Mouse (Mus musculus) lung, postnatal 0 days (tissue): Measurements from ENCODE around the gene Sec22b. TPM values are rescaled to one million over a fixed set of nuclear protein-coding genes. Genes with fewer than 3 reads are reported as not detected.

ENCODE experiments used
- ATAC-seq: fragments of 200-750 bp; cut with Nextera tagmentation; 2 replicates; pipeline ENCODE4 v1.8.0; 2017; ENCODE audit warnings: moderate library complexity
- DNase-seq: peaks from one replicate; pipeline ENCODE4 v3.0.0-alpha.2; 2016; ENCODE audit warnings: low spot score
- H3K27ac ChIP-seq: fragments of 300-500 bp; sonication (generic); 2 replicates; pipeline ENCODE4 v1.5.1; 2014; ENCODE audit warnings: antibody characterized with exemption, mild to moderate bottlenecking, low read length, mixed read lengths
- H3K27me3 ChIP-seq: fragments of 300-500 bp; sonication (generic); replicated peaks from 2 replicates; pipeline ENCODE4 v1.6.1; 2014; ENCODE audit warnings: low read length, mixed read lengths; ENCODE audit not compliant: insufficient read depth
- H3K36me3 ChIP-seq: fragments of 300-500 bp; sonication (generic); 2 replicates; pipeline ENCODE4 v1.6.1; 2014; ENCODE audit warnings: low read length, mixed read lengths; ENCODE audit not compliant: insufficient read depth
- H3K4me1 ChIP-seq: fragments of 300-500 bp; sonication (generic); 2 replicates; pipeline ENCODE4 v1.6.1; 2014; ENCODE audit warnings: antibody characterized with exemption, low read depth, low read length, mixed read lengths; ENCODE audit not compliant: insufficient read depth
- H3K4me2 ChIP-seq: fragments of 300-500 bp; sonication (generic); replicated peaks from 2 replicates; pipeline ENCODE4 v1.6.1; 2014; ENCODE audit warnings: low read depth, mild to moderate bottlenecking, low read length, moderate library complexity, mixed read lengths
- H3K4me3 ChIP-seq: fragments of 300-500 bp; sonication (generic); 2 replicates; pipeline ENCODE4 v1.5.1; 2014; ENCODE audit warnings: low read depth, low read length
- H3K9ac ChIP-seq: fragments of 300-500 bp; sonication (generic); replicated peaks from 2 replicates; pipeline ENCODE4 v1.6.1; 2014; ENCODE audit warnings: low read depth, mild to moderate bottlenecking
- H3K9me3 ChIP-seq: fragments of 300-500 bp; sonication (generic); 2 replicates; pipeline ENCODE4 v1.6.1; 2016; ENCODE audit warnings: low read length, mixed read lengths
- CTCF ChIP-seq: IDR thresholded peaks from 2 replicates; pipeline ENCODE4 v1.5.1; 2016; ENCODE audit warnings: antibody characterized with exemption, mild to moderate bottlenecking
- EP300 ChIP-seq: IDR thresholded peaks from 2 replicates; pipeline ENCODE4 v1.6.1; 2016; ENCODE audit warnings: antibody characterized with exemption, mild to moderate bottlenecking, control low read depth
- WGBS: fragments of 180-500 bp; shearing (Covaris S2); extraction: QIAGEN DNeasy Blood & Tissue Kit; methylation state at CpG from one replicate; pipeline ENCODE4 v1.1.7; 2014; 5-methylcytosine and 5-hydroxymethylcytosine counted together
- polyA plus RNA-seq: library from polyadenylated mRNA; unstranded; fragments of >200 nt; fragmentation: Nextera tagmentation; extraction: Ambion mirVana; gene quantifications from 2 replicates; pipeline ENCODE4 v1.2.1, GENCODE M21; 2015

Gene Sec22b
- polyA plus RNA-seq, 1 experiment from 2014 or later = 88.7 TPM

GRCm38 (mm10) chr3:97879222-97879621, 21.8 kb upstream of the Sec22b start:
- 10% methylated on average over 5 of the region's 5 CpGs for WGBS
- DNase-seq (peak; percentile 77), ATAC-seq (peak; percentile 48; the same call in 1 of the 2 replicates)
- no peaks in the 10 kb centered on the region for H3K9me3 ChIP-seq
- H3K4me3 ChIP-seq = no peak overlapping the region
- H3K4me2 ChIP-seq = no peak overlapping the region
- H3K4me1 ChIP-seq = no peaks in the 10 kb centered on the region
- H3K9ac ChIP-seq = no peak overlapping the region
- H3K27me3 ChIP-seq = no peaks in the 10 kb centered on the region
- no peaks in the 10 kb centered on the region for H3K36me3 ChIP-seq
- TF ChIP-seq EP300 (no peak), CTCF (peak; percentile 89)
- H3K27ac ChIP-seq = no peak overlapping the region

- H3K4me2 ChIP-seq = no peak overlapping the region
- H3K36me3 ChIP-seq = no peaks in the 10 kb centered on the region
- no peaks in the 10 kb centered on the region for H3K4me1 ChIP-seq
- 96% methylated on average over 5 of the region's 5 CpGs for WGBS
- H3K27me3 ChIP-seq = no peaks in the 10 kb centered on the region
- no peaks in the 10 kb centered on the region for H3K9me3 ChIP-seq
- no peak overlapping the region for H3K4me3 ChIP-seq
- no peak overlapping the region for H3K9ac ChIP-seq
- DNase-seq (no peak), ATAC-seq (no peak)
- no peak overlapping the region for H3K27ac ChIP-seq
- TF ChIP-seq CTCF = no peak
- TF ChIP-seq EP300 = no peak
Observed at GRCm38 (mm10) chr3:97881576-97881975, 19.4 kb upstream of the Sec22b start.

DNA sequence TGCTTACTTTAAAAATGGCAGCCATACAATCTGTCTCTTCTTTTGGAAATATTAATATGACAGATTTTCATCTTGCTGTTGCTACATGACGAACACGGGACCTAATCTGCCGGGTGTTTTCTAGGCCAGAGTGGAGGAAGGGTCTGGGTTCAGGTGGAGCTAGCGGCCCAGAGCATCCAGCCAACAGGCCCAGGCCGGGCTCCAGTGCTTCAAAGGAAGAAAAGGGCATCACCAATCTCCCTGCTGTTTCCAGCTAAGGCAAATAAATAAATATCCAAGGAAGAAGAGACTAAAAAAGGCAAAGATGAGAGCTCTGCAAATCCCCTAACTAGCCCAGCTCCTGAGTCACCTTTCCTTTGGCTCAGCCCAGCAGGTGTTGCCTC, 13.2 kb upstream of the Sec22b start:
- DNase-seq = no peak
- Histone ChIP-seq H3K4me3 (no peak overlapping the region), H3K27me3 (peaks cover 14% of the 10 kb centered on the region), H3K27ac (no peak overlapping the region), H3K36me3 (no peaks in the 10 kb centered on the region), H3K9ac (no peak overlapping the region), H3K9me3 (no peaks in the 10 kb centered on the region), H3K4me2 (no peak overlapping the region), H3K4me1 (no peaks in the 10 kb centered on the region)
- ATAC-seq = no peak
- 60% methylated on average over 5 of the region's 5 CpGs for WGBS
- no peak for TF ChIP-seq EP300
- TF ChIP-seq CTCF = no peak

DNA sequence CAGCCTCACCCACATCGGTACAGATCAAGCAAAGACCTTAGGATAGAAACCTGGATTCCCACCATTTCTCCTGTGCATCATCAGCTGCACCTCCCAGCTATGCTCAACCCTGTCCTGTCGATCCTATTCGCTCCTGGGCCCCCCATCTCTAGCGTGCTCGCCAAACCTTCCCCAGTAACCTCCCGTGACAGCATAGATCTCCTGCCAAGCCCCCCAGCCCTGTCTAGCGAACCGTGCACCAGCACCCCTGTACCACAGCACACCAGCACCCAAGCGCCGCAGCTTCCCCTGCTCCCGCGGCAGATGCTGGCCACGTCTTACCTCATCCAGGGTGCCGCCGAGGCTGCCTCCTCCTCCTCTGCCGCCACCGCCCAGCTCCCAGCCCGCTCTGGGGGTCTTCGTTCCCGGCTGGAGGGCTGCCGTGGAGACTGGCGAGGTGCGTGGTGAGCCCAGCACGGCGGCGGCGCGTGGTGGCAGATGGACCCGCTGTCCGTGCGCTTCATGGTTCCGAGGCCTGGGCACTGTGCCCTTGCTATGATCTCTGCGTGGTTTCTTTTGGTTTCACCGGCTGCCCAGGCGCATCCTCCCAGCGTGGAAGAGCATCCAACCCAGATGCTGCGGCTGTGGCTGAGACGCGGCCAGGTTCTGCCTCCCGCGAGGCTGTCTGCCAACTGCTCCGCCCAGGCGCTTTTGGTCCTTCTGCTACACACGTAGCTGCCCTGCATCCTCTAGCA, 12.7 kb upstream of the Sec22b start, which contains the start of gene Pde4dip:
Gene Pde4dip (minus strand): TSS at position 540 of the 734 bp plus-strand sequence.
- Histone ChIP-seq H3K4me2 (peak within 1 kb of the TSS; percentile 36), H3K36me3 (no peaks in the 10 kb centered on the region), H3K9ac (no peak within 1 kb of the TSS), H3K4me1 (no peaks in the 10 kb centered on the region), H3K4me3 (peak within 1 kb of the TSS; percentile 21; the same call in 1 of the 2 replicates), H3K27ac (no peak within 1 kb of the TSS), H3K27me3 (peaks cover 14% of the 10 kb centered on the region), H3K9me3 (no peaks in the 10 kb centered on the region)
- TF ChIP-seq EP300 = no peak
- no peak for TF ChIP-seq CTCF
- DNase-seq (no peak), ATAC-seq (no peak)
- WGBS = 2% methylated on average over 44 of the region's 44 CpGs

GRCm38 (mm10) chr3:97890205-97890604, 10.8 kb upstream of the Sec22b start:
- H3K4me2 ChIP-seq = no peak overlapping the region
- H3K4me3 ChIP-seq = no peak overlapping the region
- no peaks in the 10 kb centered on the region for H3K36me3 ChIP-seq
- no peak overlapping the region for H3K9ac ChIP-seq
- no peak for DNase-seq
- no peaks in the 10 kb centered on the region for H3K4me1 ChIP-seq
- no peak overlapping the region for H3K27ac ChIP-seq
- H3K9me3 ChIP-seq = no peaks in the 10 kb centered on the region
- no peak for ATAC-seq
- peaks cover 14% of the 10 kb centered on the region for H3K27me3 ChIP-seq
- TF ChIP-seq EP300 (no peak), CTCF (no peak)
- 37% methylated on average over 6 of the region's 6 CpGs for WGBS

- Histone ChIP-seq H3K9ac (no peak overlapping the region), H3K4me1 (no peaks in the 10 kb centered on the region), H3K27me3 (peaks cover 4% of the 10 kb centered on the region; the same call in 1 of the 2 replicates), H3K27ac (no peak overlapping the region), H3K9me3 (no peaks in the 10 kb centered on the region), H3K4me3 (no peak overlapping the region), H3K36me3 (no peaks in the 10 kb centered on the region), H3K4me2 (no peak overlapping the region)
- no peak for ATAC-seq
- WGBS = 47% methylated on average over 6 of the region's 6 CpGs
- TF ChIP-seq CTCF (peak; percentile 71), EP300 (no peak)
- DNase-seq = no peak
Observed at GRCm38 (mm10) chr3:97894695-97895094, 6.3 kb upstream of the Sec22b start.
